Mouse (Mus musculus): Measurements from ENCODE around the gene Klf4. TPM values are rescaled to one million over a fixed set of nuclear protein-coding genes. Genes with fewer than 3 reads are reported as not detected.

Klf4 gene
- polyA plus RNA-seq, 2 experiments = 31.3 to 57.1 TPM

DNA sequence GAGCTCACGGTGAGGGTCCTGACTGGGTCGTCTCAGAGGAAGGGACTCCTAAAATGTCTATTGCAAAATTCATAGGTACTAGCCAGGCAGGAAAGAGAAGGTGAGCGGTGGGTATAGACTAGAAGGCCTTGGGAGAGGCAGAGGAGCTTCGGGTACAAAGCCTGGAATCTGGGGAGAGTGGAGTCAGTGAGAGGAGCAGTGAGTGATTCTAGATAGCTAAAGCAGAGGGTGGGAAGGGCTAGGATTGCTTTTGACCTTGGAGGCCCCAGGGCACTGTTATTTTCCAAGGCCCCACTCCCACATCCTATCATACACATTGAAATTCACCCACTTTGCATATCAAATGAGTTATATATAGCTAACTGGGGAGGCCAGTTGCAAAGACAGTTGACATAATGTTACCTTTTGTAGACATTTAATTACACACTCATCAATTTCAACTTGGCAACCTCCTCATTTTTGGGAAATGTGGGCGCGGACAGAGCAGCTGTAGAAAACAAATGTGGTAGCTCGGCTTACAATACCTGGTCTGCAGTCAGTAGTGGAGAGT, 55.0 kb downstream of the Klf4 start:
- no peak overlapping the region for H3K27ac ChIP-seq (replicated peaks; ENCODE audit: low read depth, low read length)
- DNase-seq (ENCODE audit: low spot score) = no peak
- H3K27me3 ChIP-seq (ENCODE audit: control insufficient read depth, insufficient read depth, low read length) = no peaks in the 10 kb centered on the region
- H3K4me3 ChIP-seq (replicated peaks; ENCODE audit: low read length) = no peak overlapping the region
- H3K4me2 ChIP-seq (replicated peaks; ENCODE audit: low read depth, low read length, severe bottlenecking) = no peak overlapping the region
- H3K9ac ChIP-seq (ENCODE audit: low read depth, low read length, severe bottlenecking) = no peak overlapping the region
- no peaks in the 10 kb centered on the region for H3K9me3 ChIP-seq (ENCODE audit: control insufficient read depth, low read length)
- H3K36me3 ChIP-seq (ENCODE audit: control insufficient read depth, insufficient read depth, low read length) = no peaks in the 10 kb centered on the region
- WGBS = 84% methylated on average over 7 of the region's 7 CpGs
- peaks cover 10% of the 10 kb centered on the region for H3K4me1 ChIP-seq (ENCODE audit: control insufficient read depth, insufficient read depth, low read length)
- no peak for ATAC-seq (ENCODE audit: low FRiP score, low read depth)
- no peak for TF ChIP-seq POLR2A (IDR thresholded peaks at IDR 0.05; ENCODE audit: borderline replicate concordance, extremely low read depth, insufficient read depth, insufficient read length)

Other genes with a start within 250 kb of the Klf4 start
- 179 and 230 TPM in 2 replicates for gene Rad23b, start 182.4 kb downstream of the Klf4 start, polyA plus RNA-seq (2012; rRNA removed)
- gene Rad23b, start 182.4 kb downstream of the Klf4 start, polyA plus RNA-seq (2014; fragmentation: Nextera tagmentation; extraction: Ambion mirVana) = 82.7 and 88.8 TPM in 2 replicates